Mouse (Mus musculus) heart, postnatal 10 days (tissue): Measurements from ENCODE around the gene Arhgap23. TPM values are rescaled to one million over a fixed set of nuclear protein-coding genes. Genes with fewer than 3 reads are reported as not detected.

ENCODE experiments used
- DNase-seq, 2 experiments: peaks; one replicate each; pipeline ENCODE4 v3.0.0; 2021
- intact Hi-C: fragments of 180-260 bp; cut with DNase I; formaldehyde crosslinking; loops from one replicate; pipeline ENCODE4 v1.15.1; 2025
- total RNA-seq, 2 experiments: library from RNA; stranded (reverse); gene quantifications; 2 replicates each; pipeline ENCODE4 v1.2.3; 2021

The Arhgap23 gene
- total RNA-seq, 2 experiments from 2014 or later: 34.4 to 34.7 TPM

GRCm38 (mm10) chr11:97432983-97433539 is 17.7 kb downstream of the Arhgap23 start:
- intact Hi-C loops: loop anchor here (1.0 kb wide), 1 partner anchor 36 kb away; no protein-coding TSS in a partner anchor
- DNase-seq: no peak

GRCm38 (mm10) chr11:97434121-97434520 is 18.8 kb downstream of the Arhgap23 start:
- intact Hi-C loops: no loop called here
- DNase-seq: no peak

- DNase-seq: peak; percentile 86
- intact Hi-C loops: no loop called here
These were observed 19.5 kb downstream of the Arhgap23 start for GRCm38 (mm10) chr11:97434704-97435454.

GRCm38 (mm10) chr11:97435808-97436491 is 20.6 kb downstream of the Arhgap23 start:
- peak; percentile 56 to 65 for DNase-seq
- intact Hi-C loops: no loop called here

- intact Hi-C loops: no loop called here
These were observed 22.4 kb downstream of the Arhgap23 start for GRCm38 (mm10) chr11:97437745-97438144.

GRCm38 (mm10) chr11:97438868-97439267 is 23.5 kb downstream of the Arhgap23 start:
- peak; percentile 64 to 66 for DNase-seq
- intact Hi-C loops: no loop called here

More at GRCm38 (mm10) chr11:97437745-97438144, 22.4 kb downstream of the Arhgap23 start:
- peak; percentile 91 to 92 for DNase-seq

GRCm38 (mm10) chr11:97439935-97440334 is 24.6 kb downstream of the Arhgap23 start:
- intact Hi-C loops: loop anchor here (5.0 kb wide), 1 partner anchor 33 kb away; no protein-coding TSS in a partner anchor
- peak; percentile 87 to 89 for DNase-seq

- intact Hi-C loops: loop anchor here (5.0 kb wide), 1 partner anchor 33 kb away; no protein-coding TSS in a partner anchor
- peak; percentile 64 to 67 for DNase-seq
These were observed 25.1 kb downstream of the Arhgap23 start for GRCm38 (mm10) chr11:97440441-97440881.

GRCm38 (mm10) chr11:97441036-97441657 is 25.8 kb downstream of the Arhgap23 start:
- intact Hi-C loops: loop anchor here (5.0 kb wide), 1 partner anchor 34 kb away; no protein-coding TSS in a partner anchor
- DNase-seq: peak; percentile 53 to 69

- peak; percentile 35 to 49 for DNase-seq
- intact Hi-C loops: loop anchor here (5.0 kb wide), 1 partner anchor 34 kb away; no protein-coding TSS in a partner anchor
These were observed 26.4 kb downstream of the Arhgap23 start for GRCm38 (mm10) chr11:97441658-97442125.

GRCm38 (mm10) chr11:97442891-97443675 is 27.8 kb downstream of the Arhgap23 start:
- no peak for DNase-seq
- intact Hi-C loops: loop anchor here (5.0 kb wide), 1 partner anchor 36 kb away; no protein-coding TSS in a partner anchor

GRCm38 (mm10) chr11:97445596-97445995 is 30.3 kb downstream of the Arhgap23 start:
- DNase-seq: no peak

GRCm38 (mm10) chr11:97445999-97446511 is 30.7 kb downstream of the Arhgap23 start:
- intact Hi-C loops: no loop called here
- DNase-seq: no peak

More at GRCm38 (mm10) chr11:97445596-97445995, 30.3 kb downstream of the Arhgap23 start:
- intact Hi-C loops: no loop called here

GRCm38 (mm10) chr11:97447979-97448378 is 32.6 kb downstream of the Arhgap23 start:
- DNase-seq: no peak
- intact Hi-C loops: no loop called here

GRCm38 (mm10) chr11:97448611-97449394 is 33.5 kb downstream of the Arhgap23 start:
- intact Hi-C loops: no loop called here

GRCm38 (mm10) chr11:97449601-97450293 is 34.4 kb downstream of the Arhgap23 start:
- intact Hi-C loops: no loop called here
- DNase-seq: peak; percentile 87 to 90

More at GRCm38 (mm10) chr11:97448611-97449394, 33.5 kb downstream of the Arhgap23 start:
- peak; percentile 30 to 34 for DNase-seq

GRCm38 (mm10) chr11:97450305-97450922 is 35.1 kb downstream of the Arhgap23 start:
- intact Hi-C loops: no loop called here
- DNase-seq: peak; percentile 71 to 76
